Mouse (Mus musculus): ENCODE data around the gene Psma6. TPM values are rescaled to one million over a fixed set of nuclear protein-coding genes. Genes with fewer than 3 reads are reported as not detected.

The Psma6 gene
- polyA plus RNA-seq, 1 experiment from 2014 or later: 177 TPM

DNA sequence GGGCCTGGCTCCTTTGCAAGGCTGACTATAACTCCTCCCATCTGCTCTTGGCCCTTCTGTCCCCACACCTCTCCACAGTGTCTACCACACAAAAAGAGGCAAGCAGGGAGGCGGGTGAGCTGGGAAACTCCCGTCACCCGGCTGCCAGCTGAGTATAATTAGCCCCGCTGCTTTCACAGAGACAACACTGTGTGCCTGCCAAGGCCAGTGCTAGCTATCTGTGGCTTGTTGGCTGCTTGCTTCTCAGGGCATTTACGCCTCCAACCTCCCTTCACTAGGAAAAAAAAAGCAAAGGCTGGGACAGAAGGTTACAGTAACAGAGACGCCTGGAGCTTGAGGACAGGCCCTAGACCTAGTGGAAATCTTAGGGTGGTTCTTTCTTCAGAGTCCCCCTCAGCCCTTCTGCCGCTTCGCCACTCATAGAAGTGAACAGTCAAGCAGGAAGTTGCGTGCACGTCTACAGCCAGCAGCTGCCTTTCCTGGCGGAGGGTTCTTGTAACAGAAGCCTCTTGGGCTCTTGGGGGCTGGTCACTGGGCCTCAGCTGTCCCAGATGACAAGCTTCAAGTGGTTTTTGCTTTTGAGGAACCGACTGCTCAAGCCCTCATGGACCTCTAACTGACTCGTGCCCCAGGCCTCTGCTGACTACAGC lies 62.8 kb downstream of the Psma6 start:
- no peak overlapping the region; the same call in 1 of the 2 replicates for H3K9ac ChIP-seq (replicated peaks)
- peak; percentile 13; the same call in 1 of the 2 replicates for TF ChIP-seq EP300 (IDR thresholded peaks at IDR 0.05; ENCODE audit: low read depth)
- TF ChIP-seq CTCF (IDR thresholded peaks at IDR 0.05; ENCODE audit: low read depth): 0 out of 2 replicates have a peak, but pooled peaks have one; percentile 8
- H3K4me2 ChIP-seq (ENCODE audit: low read depth, low read length): no peak overlapping the region
- H3K4me1 ChIP-seq (ENCODE audit: insufficient read depth): peaks cover 31% of the 10 kb centered on the region
- 25% methylated on average over 13 of the region's 13 CpGs for WGBS (ENCODE audit: insufficient replicate concordance)
- ATAC-seq (peak; percentile 74), DNase-seq (peak; percentile 58)
- peak overlapping the region; percentile 82 for H3K27ac ChIP-seq (ENCODE audit: low read depth)
- H3K27me3 ChIP-seq (ENCODE audit: insufficient read depth, low read length): no peaks in the 10 kb centered on the region
- no peaks in the 10 kb centered on the region for H3K9me3 ChIP-seq (ENCODE audit: low read length)
- H3K4me3 ChIP-seq (ENCODE audit: low read depth, low read length): no peak overlapping the region
- H3K36me3 ChIP-seq (replicated peaks; ENCODE audit: insufficient read depth, low read length): no peaks in the 10 kb centered on the region

DNA sequence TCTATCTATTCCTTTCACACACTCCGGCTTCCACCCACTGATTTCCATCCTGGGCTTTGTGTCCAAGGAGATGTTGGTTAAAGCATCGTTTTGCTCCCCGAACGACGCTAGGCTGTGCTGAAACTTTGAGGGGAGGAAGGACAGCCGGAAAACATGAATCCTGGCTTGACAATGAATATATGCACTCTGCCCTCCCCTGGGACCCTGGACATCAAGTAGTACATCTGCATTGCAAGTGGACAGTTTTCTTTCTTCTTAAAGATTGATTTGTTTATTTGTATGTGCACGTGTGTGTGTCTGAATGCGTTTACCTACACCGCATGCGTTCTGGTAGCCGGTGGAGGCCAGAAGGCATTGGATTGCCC lies 63.4 kb downstream of the Psma6 start:
- no peak for ATAC-seq

DNA sequence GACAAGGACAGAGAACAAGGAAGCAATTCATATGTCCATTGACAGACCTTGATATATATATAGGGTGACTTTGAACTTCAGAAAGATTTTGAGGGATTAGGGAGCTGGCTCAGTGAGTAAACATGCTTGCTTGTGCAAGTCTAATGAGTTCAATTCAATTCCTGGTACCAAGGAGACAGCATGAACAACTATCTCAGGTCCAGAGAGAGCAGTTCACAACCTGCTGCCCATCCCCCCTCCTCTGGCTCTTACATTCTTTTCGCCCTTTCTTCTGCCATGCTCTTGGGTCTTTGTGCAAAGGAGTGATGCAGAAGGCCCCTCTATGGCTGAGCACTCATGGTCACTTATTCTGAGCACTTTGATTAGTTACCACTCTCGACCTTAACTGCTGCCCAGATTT lies 64.4 kb downstream of the Psma6 start:
- Histone ChIP-seq H3K9me3 (ENCODE audit: low read length) (no peaks in the 10 kb centered on the region), H3K9ac (replicated peaks) (no peak overlapping the region), H3K4me1 (ENCODE audit: insufficient read depth) (peaks cover 24% of the 10 kb centered on the region), H3K4me3 (ENCODE audit: low read depth, low read length) (no peak overlapping the region), H3K27me3 (ENCODE audit: insufficient read depth, low read length) (no peaks in the 10 kb centered on the region), H3K36me3 (replicated peaks; ENCODE audit: insufficient read depth, low read length) (no peaks in the 10 kb centered on the region), H3K4me2 (ENCODE audit: low read depth, low read length) (no peak overlapping the region), H3K27ac (ENCODE audit: low read depth) (no peak overlapping the region)
- TF ChIP-seq CTCF (IDR thresholded peaks at IDR 0.05; ENCODE audit: low read depth) (no peak), EP300 (IDR thresholded peaks at IDR 0.05; ENCODE audit: low read depth) (no peak)
- ATAC-seq: no peak
- WGBS (ENCODE audit: insufficient replicate concordance): 80% methylated on average over 2 of the region's 2 CpGs
- DNase-seq: no peak

More for the DNA sequence above, 63.4 kb downstream of the Psma6 start:
- no peak for DNase-seq
- no peaks in the 10 kb centered on the region for H3K9me3 ChIP-seq (ENCODE audit: low read length)
- no peak overlapping the region for H3K9ac ChIP-seq (replicated peaks)
- TF ChIP-seq CTCF (IDR thresholded peaks at IDR 0.05; ENCODE audit: low read depth): no peak
- no peak for TF ChIP-seq EP300 (IDR thresholded peaks at IDR 0.05; ENCODE audit: low read depth)
- 56% methylated on average over 11 of the region's 11 CpGs for WGBS (ENCODE audit: insufficient replicate concordance)
- H3K4me3 ChIP-seq (ENCODE audit: low read depth, low read length): no peak overlapping the region
- H3K36me3 ChIP-seq (replicated peaks; ENCODE audit: insufficient read depth, low read length): no peaks in the 10 kb centered on the region
- H3K4me2 ChIP-seq (ENCODE audit: low read depth, low read length): no peak overlapping the region
- no peaks in the 10 kb centered on the region for H3K27me3 ChIP-seq (ENCODE audit: insufficient read depth, low read length)
- peak overlapping the region; percentile 82 for H3K27ac ChIP-seq (ENCODE audit: low read depth)
- peaks cover 31% of the 10 kb centered on the region for H3K4me1 ChIP-seq (ENCODE audit: insufficient read depth)

DNA sequence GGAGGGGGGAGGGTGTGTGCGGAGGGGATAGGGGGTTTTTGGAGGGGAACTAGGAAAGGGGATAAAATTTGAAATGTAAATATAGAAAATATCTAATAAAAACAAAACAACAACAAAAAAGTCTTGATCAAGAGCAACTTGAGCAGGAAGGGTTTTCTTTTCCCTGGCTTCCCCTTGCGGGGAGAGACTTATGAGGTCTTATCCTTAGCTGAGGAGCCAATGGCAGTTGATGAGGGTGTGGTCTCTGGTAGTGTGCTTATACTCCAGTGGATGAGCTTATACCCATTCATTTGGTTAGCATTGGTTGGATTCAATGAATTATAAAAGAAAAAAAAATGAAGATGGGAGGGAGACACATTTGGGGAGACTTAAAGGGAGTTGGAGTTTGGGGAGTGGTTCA lies 65.0 kb downstream of the Psma6 start:
- Histone ChIP-seq H3K36me3 (replicated peaks; ENCODE audit: insufficient read depth, low read length) (no peaks in the 10 kb centered on the region), H3K9ac (replicated peaks) (no peak overlapping the region), H3K9me3 (ENCODE audit: low read length) (no peaks in the 10 kb centered on the region), H3K27ac (ENCODE audit: low read depth) (no peak overlapping the region), H3K4me2 (ENCODE audit: low read depth, low read length) (no peak overlapping the region), H3K27me3 (ENCODE audit: insufficient read depth, low read length) (no peaks in the 10 kb centered on the region), H3K4me3 (ENCODE audit: low read depth, low read length) (no peak overlapping the region), H3K4me1 (ENCODE audit: insufficient read depth) (peaks cover 21% of the 10 kb centered on the region)
- WGBS (ENCODE audit: insufficient replicate concordance): 83% methylated on average over 2 of the region's 2 CpGs
- no peak for TF ChIP-seq EP300 (IDR thresholded peaks at IDR 0.05; ENCODE audit: low read depth)
- no peak for TF ChIP-seq CTCF (IDR thresholded peaks at IDR 0.05; ENCODE audit: low read depth)
- ATAC-seq (no peak), DNase-seq (no peak)

DNA sequence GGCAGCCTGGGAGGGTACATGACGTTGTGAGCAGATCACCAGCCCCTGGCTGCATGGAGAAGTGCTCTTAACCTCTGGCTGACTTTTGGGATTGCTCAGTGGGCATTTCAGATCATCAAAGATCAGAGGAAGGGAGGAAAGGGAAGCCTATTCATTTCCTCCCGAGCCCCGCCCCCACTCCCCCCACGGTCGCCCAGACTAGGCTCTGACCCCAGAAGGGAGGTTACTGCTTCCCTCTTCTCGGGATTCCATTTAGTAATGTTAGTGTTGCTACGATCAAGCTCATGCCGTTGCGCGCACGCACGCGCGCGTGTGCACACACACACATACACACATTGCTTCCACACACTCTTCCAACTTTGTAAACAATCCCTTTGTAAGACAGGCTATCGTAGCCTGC lies 66.4 kb downstream of the Psma6 start:
- DNase-seq: peak; percentile 43
- H3K4me2 ChIP-seq (ENCODE audit: low read depth, low read length): peak overlapping the region; percentile 13; the same call in 1 of the 2 replicates
- peaks cover 21% of the 10 kb centered on the region for H3K4me1 ChIP-seq (ENCODE audit: insufficient read depth)
- H3K36me3 ChIP-seq (replicated peaks; ENCODE audit: insufficient read depth, low read length): no peaks in the 10 kb centered on the region
- H3K9me3 ChIP-seq (ENCODE audit: low read length): no peaks in the 10 kb centered on the region
- H3K27me3 ChIP-seq (ENCODE audit: insufficient read depth, low read length): no peaks in the 10 kb centered on the region
- TF ChIP-seq CTCF (IDR thresholded peaks at IDR 0.05; ENCODE audit: low read depth) (no peak), EP300 (IDR thresholded peaks at IDR 0.05; ENCODE audit: low read depth) (no peak)
- no peak overlapping the region for H3K27ac ChIP-seq (ENCODE audit: low read depth)
- ATAC-seq: peak; percentile 32
- WGBS (ENCODE audit: insufficient replicate concordance): 41% methylated on average over 16 of the region's 16 CpGs
- H3K4me3 ChIP-seq (ENCODE audit: low read depth, low read length): no peak overlapping the region
- no peak overlapping the region for H3K9ac ChIP-seq (replicated peaks)

DNA sequence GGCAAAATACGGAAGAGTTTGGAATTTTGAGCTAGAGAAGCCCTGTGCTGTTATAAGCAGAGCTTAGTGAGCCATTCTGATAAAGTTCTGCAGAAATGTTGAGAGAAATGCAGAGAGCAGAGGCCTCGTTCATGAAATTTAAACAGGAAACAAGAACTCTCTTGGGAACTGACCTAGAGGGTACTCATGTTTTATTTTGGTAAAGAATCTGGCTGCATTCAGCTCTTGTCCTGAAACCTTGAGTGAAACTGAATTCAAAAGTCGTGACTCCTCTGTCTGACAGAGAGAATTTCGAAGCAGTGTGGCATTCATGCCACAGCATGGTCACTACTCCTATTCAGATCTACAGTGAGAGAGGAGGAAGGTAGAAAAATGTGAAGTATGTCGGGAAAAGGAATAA lies 68.8 kb downstream of the Psma6 start:
- H3K9me3 ChIP-seq (ENCODE audit: low read length): no peaks in the 10 kb centered on the region
- H3K9ac ChIP-seq (replicated peaks): no peak overlapping the region
- H3K4me1 ChIP-seq (ENCODE audit: insufficient read depth): peaks cover 10% of the 10 kb centered on the region; the same call in 1 of the 2 replicates
- H3K36me3 ChIP-seq (replicated peaks; ENCODE audit: insufficient read depth, low read length): no peaks in the 10 kb centered on the region
- TF ChIP-seq CTCF (IDR thresholded peaks at IDR 0.05; ENCODE audit: low read depth) (no peak), EP300 (IDR thresholded peaks at IDR 0.05; ENCODE audit: low read depth) (no peak)
- DNase-seq (no peak), ATAC-seq (no peak)
- H3K27ac ChIP-seq (ENCODE audit: low read depth): peak overlapping the region; percentile 57
- H3K4me2 ChIP-seq (ENCODE audit: low read depth, low read length): no peak overlapping the region
- no peaks in the 10 kb centered on the region for H3K27me3 ChIP-seq (ENCODE audit: insufficient read depth, low read length)
- no peak overlapping the region for H3K4me3 ChIP-seq (ENCODE audit: low read depth, low read length)
- WGBS (ENCODE audit: insufficient replicate concordance): 52% methylated on average over 5 of the region's 5 CpGs

Data from liver, postnatal 0 days (tissue).